Mouse (Mus musculus) testis, adult 2 months (tissue): ENCODE data around the gene Gm28053. TPM values are rescaled to one million over a fixed set of nuclear protein-coding genes. Genes with fewer than 3 reads are reported as not detected.
A peak's percentile ranks its signal among the peaks of the same experiment; 100 is the strongest.

Experiments used
- H3K27ac ChIP-seq: fragments of 200-500 bp; 2 replicates; pipeline ENCODE4 v1.5.1; 2012; ENCODE audit warnings: low read depth, low read length; ENCODE audit not compliant: control insufficient read depth, insufficient read depth
- H3K27me3 ChIP-seq: fragments of 200-500 bp; 2 replicates; pipeline ENCODE4 v1.6.1; 2012; ENCODE audit warnings: mild to moderate bottlenecking, low read length, moderate library complexity; ENCODE audit not compliant: control insufficient read depth, insufficient read depth
- H3K36me3 ChIP-seq: fragments of 200-500 bp; 2 replicates; pipeline ENCODE4 v1.6.1; 2012; ENCODE audit warnings: mild to moderate bottlenecking, low read length; ENCODE audit not compliant: control insufficient read depth, insufficient read depth
- H3K4me1 ChIP-seq: fragments of 200-500 bp; 2 replicates; pipeline ENCODE4 v1.6.1; 2012; ENCODE audit warnings: low read length; ENCODE audit not compliant: control insufficient read depth, insufficient read depth
- H3K4me3 ChIP-seq: fragments of 200-500 bp; 2 replicates; pipeline ENCODE4 v1.5.1; 2012; ENCODE audit warnings: low read depth, mild to moderate bottlenecking, low read length, moderate library complexity, mixed read lengths; ENCODE audit not compliant: control insufficient read depth
- CTCF ChIP-seq: fragments of 200-500 bp; IDR thresholded peaks from 2 replicates; pipeline ENCODE4 v1.5.1; 2012; ENCODE audit warnings: low read depth, mild to moderate bottlenecking, inconsistent platforms, low read length, moderate library complexity; ENCODE audit not compliant: control insufficient read depth, insufficient read depth, insufficient replicate concordance
- POLR2A ChIP-seq: fragments of 200-500 bp; IDR thresholded peaks from 2 replicates; pipeline ENCODE4 v1.6.1; 2012; ENCODE audit warnings: low read depth, mild to moderate bottlenecking, inconsistent platforms, low read length, moderate library complexity; ENCODE audit not compliant: control insufficient read depth
- polyA plus RNA-seq: library from polyadenylated mRNA; depleted of rRNA; stranded (reverse); fragments of >200 nt; gene quantifications from 2 replicates; pipeline ENCODE4 v1.2.3, GENCODE M21; 2012

The Gm28053 gene
- polyA plus RNA-seq, 1 experiment = not detected

GRCm38 (mm10) chr6:48745490-48745889 lies 27.1 kb downstream of the Gm28053 start:
- no peaks in the 10 kb centered on the region for H3K27me3 ChIP-seq
- H3K36me3 ChIP-seq = no peaks in the 10 kb centered on the region
- TF ChIP-seq POLR2A (no peak), CTCF (no peak)
- no peak overlapping the region for H3K27ac ChIP-seq
- no peak overlapping the region for H3K4me3 ChIP-seq
- H3K4me1 ChIP-seq = peaks cover 10% of the 10 kb centered on the region; the same call in 1 of the 2 replicates

GRCm38 (mm10) chr6:48745959-48746889 lies 27.8 kb downstream of the Gm28053 start, which contains the start of gene Gimap5:
Gene Gimap5, plus strand, starts transcription at chr6:48746197.
- Histone ChIP-seq H3K27me3 (no peaks in the 10 kb centered on the region), H3K4me1 (peaks cover 10% of the 10 kb centered on the region; the same call in 1 of the 2 replicates), H3K4me3 (no peak within 1 kb of the TSS), H3K36me3 (no peaks in the 10 kb centered on the region), H3K27ac (peak within 1 kb of the TSS; percentile 43; the same call in 1 of the 2 replicates)
- TF ChIP-seq POLR2A (no peak), CTCF (peak; percentile 7; the same call in 1 of the 2 replicates)

- TF ChIP-seq CTCF = no peak
- no peak for TF ChIP-seq POLR2A
- H3K36me3 ChIP-seq = no peaks in the 10 kb centered on the region
- peaks cover 9% of the 10 kb centered on the region; the same call in 1 of the 2 replicates for H3K4me1 ChIP-seq
- no peak overlapping the region for H3K4me3 ChIP-seq
- H3K27ac ChIP-seq = peak overlapping the region; percentile 43; the same call in 1 of the 2 replicates
- H3K27me3 ChIP-seq = no peaks in the 10 kb centered on the region
Measured at GRCm38 (mm10) chr6:48747091-48747966, 28.9 kb downstream of the Gm28053 start.

- TF ChIP-seq POLR2A (no peak), CTCF (no peak)
- no peak overlapping the region; the same call in 1 of the 2 replicates for H3K4me3 ChIP-seq
- no peaks in the 10 kb centered on the region for H3K27me3 ChIP-seq
- H3K36me3 ChIP-seq = no peaks in the 10 kb centered on the region
- H3K27ac ChIP-seq = no peak overlapping the region
- no peaks in the 10 kb centered on the region for H3K4me1 ChIP-seq
Measured at GRCm38 (mm10) chr6:48763567-48764270, 45.3 kb downstream of the Gm28053 start.

GRCm38 (mm10) chr6:48764496-48764895 lies 46.1 kb downstream of the Gm28053 start:
- H3K4me1 ChIP-seq = no peaks in the 10 kb centered on the region
- no peaks in the 10 kb centered on the region for H3K36me3 ChIP-seq
- H3K27me3 ChIP-seq = no peaks in the 10 kb centered on the region
- no peak overlapping the region for H3K4me3 ChIP-seq
- no peak overlapping the region for H3K27ac ChIP-seq
- no peak for TF ChIP-seq POLR2A
- TF ChIP-seq CTCF = no peak

GRCm38 (mm10) chr6:48768178-48768869 lies 49.9 kb downstream of the Gm28053 start:
- Histone ChIP-seq H3K36me3 (no peaks in the 10 kb centered on the region), H3K27me3 (no peaks in the 10 kb centered on the region), H3K27ac (no peak overlapping the region), H3K4me1 (no peaks in the 10 kb centered on the region), H3K4me3 (no peak overlapping the region)
- no peak for TF ChIP-seq POLR2A
- TF ChIP-seq CTCF = no peak
